Mouse (Mus musculus) E14TG2a.4 (cell line): Measurements from ENCODE around the gene Def8.

Experiments
- CTCF ChIP-seq: conservative IDR thresholded peaks from 2 replicates; pipeline ENCODE4 v1.5.1; 2014; ENCODE audit warnings: low read length
- NANOG ChIP-seq: IDR thresholded peaks from 2 replicates; pipeline ENCODE4 v1.6.1; 2014; ENCODE audit warnings: borderline replicate concordance, low read length, mixed read lengths

GRCm38 (mm10) chr8:123446799-123447198 is 23.5 kb downstream of the Def8 start:
- TF ChIP-seq CTCF (no peak), NANOG (no peak)
